10 mouse cellular contexts compared by ENCODE assay signal in the genomic region with DNA sequence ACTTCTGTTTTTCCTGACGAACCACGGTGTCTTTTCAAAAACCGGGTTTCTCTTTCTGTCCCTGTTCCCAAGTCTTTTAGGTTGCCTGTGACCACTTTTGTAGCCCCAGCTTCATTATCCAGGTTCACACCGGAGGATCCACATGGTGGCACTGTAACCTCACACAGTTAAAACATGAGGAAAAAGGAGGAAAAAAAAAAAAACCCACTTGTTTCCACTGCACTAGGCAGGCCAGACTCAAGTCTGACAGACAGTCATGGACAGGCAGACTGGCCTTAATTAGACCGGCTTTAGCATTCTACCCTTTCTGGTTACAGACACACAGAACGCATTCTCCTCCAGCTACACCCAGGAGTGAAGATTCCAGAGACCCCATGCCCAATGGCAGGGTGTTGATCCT. TPM values are rescaled to one million over a fixed set of nuclear protein-coding genes. Genes with fewer than 3 reads are reported as not detected.
DNase-seq lines count a peak whose midpoint lies in the region; ATAC-seq and TF ChIP-seq lines count a peak whose summit lies in the region.
"Had no signal": no experiment of that assay in that cellular context is flagged by ENCODE, and none has a peak within 500 bp of the region (broad histone marks: within the 10 kb centered on the region; RNA-seq: fewer than 3 reads in every experiment).

No protein-coding gene starts in this region.

- no peak for ATAC-seq in megakaryocyte-erythroid progenitor cell, adult 5-6 weeks (replicated peaks; ENCODE audit: low FRiP score, low TSS enrichment, poor library complexity, severe bottlenecking)

- DNase-seq in adrenal gland, postnatal 25 days = peak; percentile 46
- peak; percentile 54 for DNase-seq in embryonic facial prominence, embryonic 10.5 days (ENCODE audit: low spot score)
- DNase-seq in heart, postnatal 10 days = peak; percentile 66 to 78
- peak; percentile 39 to 78 for DNase-seq in kidney, postnatal 36 days
- DNase-seq in lung, adult 2 months = peak; percentile 7
- DNase-seq in ovary, postnatal 14 days (ENCODE audit: low spot score) = peak; percentile 36

- TF ChIP-seq CTCF in E14TG2a.4 (conservative IDR thresholded peaks at IDR 0.05; ENCODE audit: low read length) = peak; percentile 43
- no peak for TF ChIP-seq CTCF in lung, adult 2 months (IDR thresholded peaks at IDR 0.05; ENCODE audit: insufficient read depth, low read length)

- TF ChIP-seq POLR2A in lung, adult 2 months (IDR thresholded peaks at IDR 0.05; ENCODE audit: borderline replicate concordance, extremely low read depth, low read depth, low read length) = no peak

- no peaks in the 10 kb centered on the region for H3K9me3 ChIP-seq in E14TG2a.4 (ENCODE audit: low read length)
- H3K9me3 ChIP-seq in embryonic facial prominence, embryonic 10.5 days = no peaks in the 10 kb centered on the region
- H3K9me3 ChIP-seq: stomach, embryonic 15.5 days had no signal

- WGBS in embryonic facial prominence, embryonic 10.5 days = 31% methylated on average over 6 of the region's 6 CpGs
- 22% methylated on average over 6 of the region's 6 CpGs for WGBS in lung, adult 2 months

- H3K36me3 ChIP-seq in E14TG2a.4 (ENCODE audit: insufficient read depth, low read length) = no peaks in the 10 kb centered on the region
- H3K36me3 ChIP-seq in embryonic facial prominence, embryonic 10.5 days (replicated peaks) = no peaks in the 10 kb centered on the region
- H3K36me3 ChIP-seq: stomach, embryonic 15.5 days had no signal

- intact Hi-C loops in heart, postnatal 10 days (cut with DNase I) = loop anchor here (1.0 to 10.0 kb wide), 5 partner anchors 80 to 1209 kb away; a partner anchor contains a TSS

- H3K4me3 ChIP-seq in E14TG2a.4 (replicated peaks; ENCODE audit: low read length) = no peak overlapping the region
- no peak overlapping the region for H3K4me3 ChIP-seq in embryonic facial prominence, embryonic 10.5 days
- no peak overlapping the region for H3K4me3 ChIP-seq in lung, adult 2 months (replicated peaks; ENCODE audit: extremely low read depth, low read depth, low read length)
- H3K4me3 ChIP-seq: stomach, embryonic 15.5 days had no signal

- H3K27me3 ChIP-seq in E14TG2a.4 (ENCODE audit: insufficient read depth, low read length) = no peaks in the 10 kb centered on the region
- H3K27me3 ChIP-seq in embryonic facial prominence, embryonic 10.5 days (replicated peaks; ENCODE audit: low read depth, poor library complexity, severe bottlenecking) = no peaks in the 10 kb centered on the region
- H3K27me3 ChIP-seq: stomach, embryonic 15.5 days had no signal

- no peaks in the 10 kb centered on the region for H3K4me1 ChIP-seq in E14TG2a.4 (replicated peaks; ENCODE audit: low read depth, low read length)
- H3K4me1 ChIP-seq in embryonic facial prominence, embryonic 10.5 days = peaks cover 4% of the 10 kb centered on the region; the same call in 1 of the 2 replicates
- no peaks in the 10 kb centered on the region for H3K4me1 ChIP-seq in lung, adult 2 months (ENCODE audit: control insufficient read depth, insufficient read depth, low read length)
- H3K4me1 ChIP-seq: stomach, embryonic 15.5 days had no signal

- H3K27ac ChIP-seq in embryonic facial prominence, embryonic 10.5 days (replicated peaks) = no peak overlapping the region
- H3K27ac ChIP-seq: stomach, embryonic 15.5 days had no signal

RNA-seq across cellular contexts. Expression of a gene that starts 4.2 kb away (rescaled TPM):
- total RNA-seq in adrenal gland, postnatal 25 days (2021) = not detected in 2 replicates
- not detected in 2 replicates for polyA plus RNA-seq in embryonic facial prominence, embryonic 10.5 days (2016; fragmentation: Nextera tagmentation; extraction: Ambion mirVana)
- total RNA-seq in heart, postnatal 10 days (2021) = not detected
- polyA plus RNA-seq in lung, adult 2 months (2012; rRNA removed) = not detected in 2 replicates
- not detected in 2 replicates for total RNA-seq in megakaryocyte-erythroid progenitor cell, adult 5-6 weeks (2014; fragmentation: Nextera tagmentation)
- not detected in 2 replicates for total RNA-seq in megakaryocyte-erythroid progenitor cell, adult 5-6 weeks (2017)
- polyA plus RNA-seq: frontal cortex, adult 2 months; stomach, embryonic 15.5 days had no signal

Comparison
In these comparisons a context has a peak if more than half of its experiments do, and no peak if none do; other contexts are left out.
1. DNase-seq: peak in every context shown above with its lines; median percentile 72 in heart, postnatal 10 days; 58 in kidney, postnatal 36 days; 54 in embryonic facial prominence, embryonic 10.5 days; 46 in adrenal gland, postnatal 25 days; 36 in ovary, postnatal 14 days; 7 in lung, adult 2 months.